Comparison of ENCODE assay signal across 12 mouse cellular contexts in the genomic region with DNA sequence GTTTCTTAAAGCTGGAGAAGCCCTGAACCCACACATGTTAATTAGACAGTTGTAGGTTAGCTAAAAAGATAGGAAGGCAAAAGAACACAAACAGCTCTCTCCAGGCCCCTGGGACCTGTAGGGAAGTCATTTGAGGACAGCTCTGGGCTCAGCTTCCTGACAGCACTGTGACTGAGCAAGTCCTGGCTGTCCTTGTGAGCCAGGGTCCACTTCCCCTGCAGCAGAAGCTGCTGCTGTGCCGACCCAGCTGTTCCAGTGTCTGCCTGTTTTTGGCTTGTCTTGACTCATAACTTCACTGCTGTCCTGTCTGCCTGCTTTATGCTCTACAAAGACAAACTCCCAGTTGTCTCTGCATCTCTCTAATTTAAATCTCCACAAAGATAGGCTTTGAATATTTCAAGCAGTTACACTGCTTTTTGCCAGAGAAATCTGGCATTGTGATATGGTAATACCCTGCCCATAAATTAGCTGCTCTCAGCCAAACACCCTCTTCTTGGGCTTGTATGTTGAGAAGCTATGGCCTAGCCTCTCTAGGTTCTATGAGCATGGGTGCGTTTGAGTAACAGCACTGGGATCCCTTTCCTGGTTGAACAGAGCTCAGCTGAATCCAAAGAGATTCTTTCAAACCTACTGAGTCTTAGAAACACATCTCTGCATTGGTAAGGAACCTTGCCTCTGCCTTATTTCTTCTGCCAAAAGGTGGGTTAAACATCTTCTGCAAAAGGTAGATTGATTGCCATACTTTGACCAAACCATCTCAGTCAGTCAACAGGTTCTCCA.
DNase-seq lines count a peak whose midpoint lies in the region; ATAC-seq lines count a peak whose summit lies in the region.
"Had no signal": no experiment of that assay in that cellular context is flagged by ENCODE, and none has a peak within 500 bp of the region (broad histone marks: within the 10 kb centered on the region; RNA-seq: fewer than 3 reads in every experiment).

No protein-coding gene starts in this region.

- no peak overlapping the region for H3K4me3 ChIP-seq in brown adipose tissue, adult 24 weeks (ENCODE audit: insufficient read depth, low read depth, low read length)
- H3K4me3 ChIP-seq: embryonic facial prominence, embryonic 15.5 days had no signal

- peak overlapping the region; percentile 26 for H3K27ac ChIP-seq in brown adipose tissue, adult 24 weeks (replicated peaks; ENCODE audit: low read depth, low read length)
- H3K27ac ChIP-seq: embryonic facial prominence, embryonic 15.5 days had no signal

- peaks cover 5% of the 10 kb centered on the region for H3K4me1 ChIP-seq in brown adipose tissue, adult 24 weeks (ENCODE audit: control insufficient read depth, insufficient read depth, insufficient read length, low read length)

- ATAC-seq in hematopoietic stem cell, adult 5-6 weeks (replicated peaks in 1 of 2; ENCODE audit: insufficient read depth in 1 of 2, low FRiP score in 2 of 2, low TSS enrichment in 1 of 2, low read depth in 1 of 2, poor library complexity in 2 of 2, severe bottlenecking in 2 of 2), result peak; percentile 74
- ATAC-seq: activated CD4-positive, CD25-positive, alpha-beta regulatory T cell, adult 4 months; intestine, postnatal 0 days had no signal

- intact Hi-C loops in left cerebral cortex, postnatal 4 days (cut with DNase I), result no loop called here

- DNase-seq in left cerebral cortex, postnatal 4 days, result peak; percentile 1
- DNase-seq in left cerebral cortex, adult 11 months (ENCODE audit: low spot score), result no peak
- peak; percentile 5 for DNase-seq in mesoderm, embryonic 11.5 days (ENCODE audit: low read depth, low spot score)
- no peak for DNase-seq in thymus, postnatal 14 days
- no peak for DNase-seq in ovary, postnatal 14 days (ENCODE audit: low spot score)
- no peak for DNase-seq in layer of hippocampus, adult 11-12 months (ENCODE audit: low spot score)
- DNase-seq: spleen, adult 18-20 months had no signal

Comparison
In these comparisons a context has a peak if more than half of its experiments do, and no peak if none do; other contexts are left out.
1. DNase-seq: peak in left cerebral cortex, postnatal 4 days (single experiment) and mesoderm, embryonic 11.5 days (single experiment); none in left cerebral cortex, adult 11 months (single experiment), thymus, postnatal 14 days (single experiment), ovary, postnatal 14 days (single experiment) and layer of hippocampus, adult 11-12 months (single experiment).